Mouse (Mus musculus): ENCODE results near the gene Ang.
A peak's percentile ranks its signal among the peaks of the same experiment; 100 is the strongest.

Gene Ang

DNA sequence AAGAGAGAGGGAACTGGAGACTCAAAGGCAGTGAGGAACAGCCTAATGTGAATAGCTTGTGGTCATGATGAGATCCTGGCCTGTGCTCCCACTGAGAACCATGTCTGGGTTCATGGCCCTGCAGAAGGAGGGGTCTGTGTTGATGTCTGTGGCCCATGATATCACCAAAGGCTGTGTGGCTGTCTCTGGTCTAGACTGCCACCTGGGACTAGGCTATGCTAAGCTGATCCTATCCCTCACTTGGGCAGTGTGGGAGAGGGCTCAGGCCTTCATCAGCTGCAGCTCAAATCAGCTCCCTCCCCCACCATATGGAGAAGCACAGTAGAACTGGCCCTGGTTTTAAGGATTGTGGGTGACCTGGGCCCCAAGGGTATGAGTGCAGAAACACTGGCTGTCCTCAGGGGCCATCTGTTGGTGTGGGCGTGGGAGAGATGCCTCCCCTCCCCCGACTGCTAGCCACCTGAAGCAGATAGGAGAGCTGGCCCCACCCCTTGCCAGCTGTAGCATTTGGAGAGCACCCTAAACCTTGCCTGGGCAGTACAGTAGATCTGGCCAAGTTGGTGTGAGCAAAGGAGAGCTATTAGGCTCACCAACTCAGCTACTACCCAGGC, 36.8 kb downstream of the Ang start:
- no peak for DNase-seq (ENCODE audit: extremely low read depth, low read depth)

DNA sequence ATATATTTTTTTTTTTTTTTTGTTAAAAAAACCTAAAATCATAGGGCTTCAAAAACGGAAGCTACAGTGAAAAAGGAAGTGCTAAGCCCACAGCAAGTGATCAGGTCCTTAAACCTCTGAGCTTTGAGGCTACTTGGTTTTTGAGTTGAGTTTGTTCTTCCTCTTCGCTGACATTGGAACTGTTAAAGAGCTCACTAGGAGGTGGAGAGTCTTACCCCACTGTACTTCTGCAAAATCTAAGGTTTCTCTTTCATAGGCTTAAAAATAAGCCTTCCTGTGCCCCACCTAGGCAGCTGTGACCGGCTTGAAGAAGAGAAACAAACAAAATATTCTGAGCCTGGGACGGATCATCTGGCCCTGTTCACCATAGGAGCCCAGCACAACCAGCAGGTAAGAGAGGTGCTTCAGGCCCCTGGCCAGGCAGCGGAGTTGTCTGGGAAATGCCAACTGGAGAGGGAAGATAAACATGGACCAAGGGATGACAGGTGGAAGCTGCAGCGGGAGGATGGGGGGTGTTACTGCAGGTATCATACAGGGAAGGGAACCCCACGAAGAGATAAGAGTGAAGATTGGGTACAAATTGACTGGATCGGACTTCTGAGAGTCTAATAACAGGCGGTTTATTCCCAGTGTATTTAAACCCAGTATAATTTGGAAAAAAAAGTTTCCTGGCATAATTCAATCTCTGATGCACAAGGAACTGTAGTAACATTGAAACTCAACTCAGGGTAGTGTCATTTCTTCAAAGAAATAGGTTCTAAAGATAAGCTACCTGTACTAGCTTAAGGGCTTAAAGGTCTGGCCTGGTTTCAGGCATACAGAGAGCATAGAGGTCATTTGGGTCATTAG, 38.0 kb downstream of the Ang start:
- peak; percentile 82 for DNase-seq (ENCODE audit: extremely low read depth, low read depth)

DNA sequence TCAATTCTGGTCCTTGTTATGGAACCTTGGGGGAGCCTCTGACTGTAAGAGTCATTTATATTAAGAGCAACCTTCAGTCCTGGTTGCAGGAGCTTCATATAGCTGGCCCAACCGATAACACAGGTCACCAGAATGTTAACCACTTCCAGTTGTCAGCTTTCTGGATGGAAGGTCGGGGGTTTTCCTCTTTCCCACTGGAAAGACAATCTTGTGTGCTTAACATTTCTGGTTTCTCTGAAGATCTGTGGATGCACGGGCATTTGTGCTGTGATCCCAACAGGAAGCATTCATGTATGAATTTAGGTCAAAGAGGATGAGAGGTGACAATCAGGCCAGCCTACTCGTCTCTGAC, 38.6 kb downstream of the Ang start:
- DNase-seq (ENCODE audit: extremely low read depth, low read depth): no peak

- peak; percentile 97 for DNase-seq (ENCODE audit: extremely low read depth, low read depth)
Measured at GRCm38 (mm10) chr14:51130315-51130940, 39.5 kb downstream of the Ang start.

DNA sequence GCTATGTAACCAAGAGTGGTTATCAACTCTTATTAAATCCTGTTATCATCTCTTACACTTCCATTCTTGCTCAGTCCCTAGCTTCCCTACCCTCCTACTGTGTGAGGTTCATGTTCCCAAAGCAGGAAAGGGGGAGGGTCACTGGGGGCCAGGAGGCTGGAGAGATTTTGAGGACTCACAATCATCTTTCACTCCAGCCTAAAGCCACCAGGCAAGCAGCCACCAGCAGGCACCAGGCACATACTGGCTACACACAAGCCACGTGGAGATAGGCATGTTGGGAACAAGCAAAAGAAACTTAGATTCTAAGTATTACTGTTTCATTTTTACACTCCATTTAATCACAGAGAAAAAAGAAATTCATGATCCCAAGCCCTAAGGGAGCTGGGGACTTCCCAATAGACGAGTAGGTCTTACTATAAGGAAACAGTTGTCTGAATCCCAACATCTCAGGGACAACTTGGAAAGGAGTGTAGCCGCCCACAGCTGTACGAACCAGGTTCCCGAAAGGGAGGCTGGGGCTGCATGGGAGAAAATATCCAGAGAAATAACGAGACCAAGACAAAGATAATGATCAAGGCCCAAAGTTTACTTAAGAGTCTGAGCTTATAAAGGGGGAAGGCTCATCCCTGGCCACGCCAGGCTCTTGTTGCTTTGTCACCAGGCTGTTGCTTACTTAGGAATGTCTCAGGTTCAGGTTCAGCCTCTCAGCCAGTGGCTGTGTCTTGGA, 40.3 kb downstream of the Ang start:
- no peak for DNase-seq (ENCODE audit: extremely low read depth, low read depth)

GRCm38 (mm10) chr14:51132372-51132771, 41.4 kb downstream of the Ang start:
- peak; percentile 88 for DNase-seq (ENCODE audit: extremely low read depth, low read depth)

- DNase-seq (ENCODE audit: extremely low read depth, low read depth): no peak
Measured at GRCm38 (mm10) chr14:51140342-51140741, 49.4 kb downstream of the Ang start.

DNA sequence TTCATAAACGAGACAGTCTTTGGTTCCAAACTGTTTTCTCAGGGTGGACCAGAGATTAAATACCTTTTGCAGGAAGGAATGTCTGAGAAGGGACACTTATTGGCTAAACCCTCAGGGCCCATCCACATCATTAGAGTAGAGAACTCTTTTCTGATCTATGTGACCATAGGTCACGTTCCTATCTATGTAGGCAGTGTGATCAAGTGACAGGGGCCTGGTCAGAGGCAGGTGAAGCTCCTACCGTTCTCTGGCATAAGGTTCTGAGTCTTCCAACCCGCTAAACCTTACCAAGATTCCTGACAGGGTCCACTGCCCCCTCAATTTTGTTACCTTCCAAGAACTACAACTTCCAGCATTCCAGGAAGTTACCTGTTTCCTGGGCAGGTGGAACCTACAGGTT, 51.2 kb downstream of the Ang start:
- no peak for DNase-seq (ENCODE audit: extremely low read depth, low read depth)

DNA sequence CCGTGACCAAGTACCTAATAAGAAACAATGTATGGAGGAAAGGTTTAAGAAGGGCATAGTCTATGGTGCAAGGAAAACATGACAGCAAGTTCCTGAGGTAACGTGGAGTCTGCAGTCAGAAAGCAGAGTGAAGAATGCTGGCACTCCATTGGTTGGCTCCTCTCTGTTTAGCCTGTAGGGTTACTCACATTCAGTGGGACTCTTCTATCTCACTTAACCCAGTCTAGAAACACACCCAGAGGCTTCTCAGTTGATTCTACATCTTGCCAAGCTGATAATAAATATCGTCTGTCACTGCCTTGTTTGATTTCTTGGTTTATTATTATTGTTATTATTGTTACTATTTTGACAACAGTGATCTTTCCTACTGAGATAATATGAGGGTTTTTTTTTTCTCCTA, 51.6 kb downstream of the Ang start:
- no peak for DNase-seq (ENCODE audit: extremely low read depth, low read depth)

GRCm38 (mm10) chr14:51143287-51143686, 52.3 kb downstream of the Ang start:
- DNase-seq (ENCODE audit: extremely low read depth, low read depth): no peak

DNA sequence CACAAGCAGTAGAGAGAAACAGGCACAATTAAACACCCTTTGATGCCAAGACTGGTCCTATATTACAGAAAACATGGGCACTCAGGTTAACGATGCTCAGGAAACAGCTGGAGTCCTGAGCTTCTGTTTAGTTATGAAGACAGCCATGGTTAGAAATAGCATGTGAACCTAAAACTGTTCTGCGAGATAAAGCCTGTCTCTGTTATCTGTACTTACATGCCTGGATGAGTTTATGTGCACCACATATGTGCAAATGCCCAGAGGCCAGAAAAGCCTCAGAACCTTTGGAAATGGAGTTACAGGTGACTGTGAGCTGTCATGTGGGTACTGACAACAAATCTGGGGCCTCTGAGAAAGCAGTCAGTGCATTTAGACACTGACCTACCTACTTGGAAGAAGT, 53.0 kb downstream of the Ang start:
- no peak for DNase-seq (ENCODE audit: extremely low read depth, low read depth)

DNA sequence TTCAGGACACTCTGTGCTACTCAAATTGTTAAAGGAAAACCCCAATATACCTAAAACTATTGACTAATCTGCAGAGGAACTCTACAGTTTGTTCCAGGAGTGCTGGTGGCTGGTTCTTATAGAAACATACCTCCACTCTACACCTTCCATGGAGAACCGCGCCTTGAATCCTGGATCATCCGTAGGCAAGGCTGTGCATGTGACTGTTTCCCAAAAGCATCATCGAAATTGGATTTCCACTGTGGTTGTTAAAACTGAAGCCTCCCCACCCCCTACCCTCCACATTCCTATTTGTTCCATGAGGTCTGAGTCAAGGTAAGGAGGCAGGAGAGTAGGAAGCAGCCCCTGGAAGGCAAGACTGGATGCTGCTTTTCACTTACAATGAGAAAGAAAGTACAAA, 53.5 kb downstream of the Ang start:
- DNase-seq (ENCODE audit: extremely low read depth, low read depth): no peak

- no peak for DNase-seq (ENCODE audit: extremely low read depth, low read depth)
Measured at GRCm38 (mm10) chr14:51145521-51145920, 54.6 kb downstream of the Ang start.

- DNase-seq (ENCODE audit: extremely low read depth, low read depth): no peak
Measured at GRCm38 (mm10) chr14:51146685-51147084, 55.7 kb downstream of the Ang start, which contains the start of gene Rnase1. Rnase1 (minus strand) TSS chr14:51146785.

GRCm38 (mm10) chr14:51148006-51148405, 57.1 kb downstream of the Ang start:
- DNase-seq (ENCODE audit: extremely low read depth, low read depth): no peak

DNA sequence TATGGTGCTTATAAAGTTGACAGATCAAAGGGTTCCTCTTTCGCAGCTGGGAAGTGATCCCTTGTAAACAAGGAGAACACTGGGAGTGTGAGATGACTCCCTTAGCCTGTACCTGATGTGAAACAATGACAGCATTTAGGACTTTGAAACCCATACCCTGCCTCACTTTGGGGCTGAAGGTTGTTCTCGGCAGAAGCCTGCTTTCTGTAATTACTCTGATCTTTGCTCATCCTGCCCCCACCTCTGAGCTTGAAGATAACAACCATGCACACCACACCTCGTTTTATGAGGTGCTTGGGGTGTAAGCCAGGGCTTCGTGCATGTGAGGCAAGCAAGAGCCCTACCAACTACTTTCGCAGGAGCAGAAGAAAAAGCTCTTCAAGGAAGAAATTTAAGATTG, 58.2 kb downstream of the Ang start:
- DNase-seq (ENCODE audit: extremely low read depth, low read depth): no peak

DNA sequence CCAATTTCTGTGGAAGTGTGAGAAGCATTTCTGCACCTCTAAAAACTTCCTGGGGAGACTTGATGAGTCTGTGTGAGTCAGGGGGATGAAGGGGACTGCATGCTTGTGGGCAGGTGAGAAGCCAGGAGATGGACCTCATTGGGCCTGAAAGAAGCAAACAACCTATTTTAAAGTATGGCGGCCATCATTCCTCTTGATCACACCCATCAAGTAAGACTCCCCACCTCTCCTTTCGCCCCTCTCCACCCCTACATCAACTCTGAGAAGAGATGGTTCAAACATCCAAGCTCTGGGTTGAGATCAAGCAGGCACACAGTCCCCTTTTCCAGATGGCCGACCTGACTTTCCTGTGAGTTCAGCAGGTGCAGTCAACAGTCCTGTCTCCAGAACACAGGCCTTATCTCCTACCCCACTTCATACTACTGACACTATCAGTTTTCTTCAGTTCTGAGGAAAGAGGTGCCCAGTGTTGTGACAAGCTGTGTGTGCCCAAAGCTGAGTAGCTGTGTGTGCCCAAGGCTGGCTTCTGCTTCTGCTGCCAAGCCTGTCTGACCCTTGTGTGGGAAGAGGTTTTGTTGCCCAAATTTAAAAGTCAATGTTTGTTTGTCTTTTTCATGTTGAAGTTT, 59.4 kb downstream of the Ang start:
- DNase-seq (ENCODE audit: extremely low read depth, low read depth): no peak
